Mouse (Mus musculus) midbrain, embryonic 11.5 days (tissue): ENCODE data around the gene Mras. TPM values are rescaled to one million over a fixed set of nuclear protein-coding genes. Genes with fewer than 3 reads are reported as not detected.

ENCODE experiments used
- ATAC-seq: fragments of 200-750 bp; cut with Nextera tagmentation; 2 replicates; pipeline ENCODE4 v1.8.0; 2017; ENCODE audit warnings: moderate TSS enrichment, moderate library complexity; ENCODE audit not compliant: low FRiP score
- DNase-seq: peaks from one replicate; pipeline ENCODE4 v3.0.0; 2015; ENCODE audit warnings: low spot score; ENCODE audit errors: missing footprints
- H3K27ac ChIP-seq: fragments of 300-500 bp; sonication (generic); 2 replicates; pipeline ENCODE4 v1.5.1; 2014; ENCODE audit warnings: low read depth, low read length
- H3K27me3 ChIP-seq: fragments of 300-500 bp; sonication (generic); 2 replicates; pipeline ENCODE4 v1.6.1; 2014; ENCODE audit warnings: mild to moderate bottlenecking, low read length, moderate library complexity, mixed read lengths; ENCODE audit not compliant: control insufficient read depth, insufficient read depth
- H3K36me3 ChIP-seq: fragments of 300-500 bp; sonication (generic); 2 replicates; pipeline ENCODE4 v1.6.1; 2014; ENCODE audit warnings: mild to moderate bottlenecking, low read length, moderate library complexity, mixed read lengths; ENCODE audit not compliant: control insufficient read depth, insufficient read depth
- H3K4me1 ChIP-seq: fragments of 300-500 bp; sonication (generic); 2 replicates; pipeline ENCODE4 v1.6.1; 2014; ENCODE audit warnings: low read length; ENCODE audit not compliant: control insufficient read depth, insufficient read depth
- H3K4me2 ChIP-seq: fragments of 300-500 bp; sonication (generic); 2 replicates; pipeline ENCODE4 v1.6.1; 2014; ENCODE audit warnings: mild to moderate bottlenecking, moderate library complexity
- H3K4me3 ChIP-seq: fragments of 300-500 bp; sonication (generic); 2 replicates; pipeline ENCODE4 v1.5.1; 2014; ENCODE audit warnings: low read depth, low read length
- H3K9ac ChIP-seq: fragments of 300-500 bp; sonication (generic); 2 replicates; pipeline ENCODE4 v1.6.1; 2014; ENCODE audit warnings: low read length
- H3K9me3 ChIP-seq: fragments of 300-500 bp; sonication (generic); 2 replicates; pipeline ENCODE4 v1.6.1; 2016; ENCODE audit warnings: low read length; ENCODE audit not compliant: control insufficient read depth
- WGBS: fragments of 180-500 bp; shearing (Covaris S2); extraction: QIAGEN DNeasy Blood & Tissue Kit; methylation state at CpG from one replicate; pipeline ENCODE4 v1.1.7; 2014; 5-methylcytosine and 5-hydroxymethylcytosine counted together
- polyA plus RNA-seq: library from polyadenylated mRNA; unstranded; fragments of >200 nt; fragmentation: Nextera tagmentation; extraction: Ambion mirVana; gene quantifications from 2 replicates; pipeline ENCODE4 v1.2.1, GENCODE M21; 2014

Gene Mras
- polyA plus RNA-seq, 1 experiment from 2014 or later: 15.0 TPM

GRCm38 (mm10) chr9:99469681-99470273, 32.6 kb upstream of the Mras start:
- Histone ChIP-seq H3K9ac (no peak overlapping the region), H3K27me3 (no peaks in the 10 kb centered on the region), H3K4me1 (no peaks in the 10 kb centered on the region), H3K4me2 (no peak overlapping the region), H3K27ac (no peak overlapping the region), H3K4me3 (no peak overlapping the region), H3K9me3 (no peaks in the 10 kb centered on the region), H3K36me3 (no peaks in the 10 kb centered on the region; the same call in 1 of the 2 replicates)
- no peak for DNase-seq
- no peak for ATAC-seq
- WGBS: 65% methylated on average over 8 of the region's 8 CpGs

GRCm38 (mm10) chr9:99468572-99468971, 31.4 kb upstream of the Mras start:
- WGBS: 91% methylated on average over 9 of the region's 9 CpGs
- H3K9ac ChIP-seq: no peak overlapping the region
- H3K4me1 ChIP-seq: no peaks in the 10 kb centered on the region
- H3K9me3 ChIP-seq: no peaks in the 10 kb centered on the region
- ATAC-seq: no peak
- H3K36me3 ChIP-seq: no peaks in the 10 kb centered on the region
- no peaks in the 10 kb centered on the region for H3K27me3 ChIP-seq
- no peak overlapping the region for H3K27ac ChIP-seq
- H3K4me3 ChIP-seq: no peak overlapping the region
- DNase-seq: no peak
- no peak overlapping the region for H3K4me2 ChIP-seq

GRCm38 (mm10) chr9:99464876-99465275, 27.7 kb upstream of the Mras start:
- H3K36me3 ChIP-seq: no peaks in the 10 kb centered on the region
- no peak overlapping the region for H3K27ac ChIP-seq
- no peak for ATAC-seq
- DNase-seq: no peak
- no peaks in the 10 kb centered on the region for H3K9me3 ChIP-seq
- no peak overlapping the region for H3K9ac ChIP-seq
- H3K4me1 ChIP-seq: no peaks in the 10 kb centered on the region
- no peak overlapping the region for H3K4me3 ChIP-seq
- H3K27me3 ChIP-seq: no peaks in the 10 kb centered on the region
- H3K4me2 ChIP-seq: no peak overlapping the region
- 80% methylated on average over 6 of the region's 6 CpGs for WGBS

DNA sequence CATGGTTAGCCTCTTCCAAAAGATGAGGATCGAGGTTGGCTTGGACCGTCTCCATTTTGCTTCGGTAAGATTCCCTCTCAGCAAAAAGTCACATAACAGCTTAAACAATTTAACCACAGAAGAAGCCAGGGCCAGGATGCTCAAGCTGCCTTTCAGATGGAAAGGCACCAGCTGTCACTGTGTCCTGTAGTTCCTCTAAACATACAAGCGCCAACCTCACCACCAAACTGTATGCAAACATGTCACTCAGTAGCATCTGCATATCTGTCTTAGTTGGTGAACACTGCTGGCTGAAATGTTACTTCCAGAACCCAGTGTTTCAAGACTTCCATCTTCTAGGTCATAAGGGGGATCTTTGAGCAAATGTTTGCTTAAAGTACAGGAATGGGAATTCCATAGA, 22.5 kb upstream of the Mras start:
- Histone ChIP-seq H3K4me2 (no peak overlapping the region), H3K27ac (no peak overlapping the region), H3K36me3 (no peaks in the 10 kb centered on the region), H3K9me3 (no peaks in the 10 kb centered on the region), H3K4me1 (no peaks in the 10 kb centered on the region), H3K9ac (no peak overlapping the region), H3K27me3 (no peaks in the 10 kb centered on the region), H3K4me3 (no peak overlapping the region)
- WGBS: 89% methylated on average over 4 of the region's 4 CpGs
- no peak for ATAC-seq
- DNase-seq: no peak

DNA sequence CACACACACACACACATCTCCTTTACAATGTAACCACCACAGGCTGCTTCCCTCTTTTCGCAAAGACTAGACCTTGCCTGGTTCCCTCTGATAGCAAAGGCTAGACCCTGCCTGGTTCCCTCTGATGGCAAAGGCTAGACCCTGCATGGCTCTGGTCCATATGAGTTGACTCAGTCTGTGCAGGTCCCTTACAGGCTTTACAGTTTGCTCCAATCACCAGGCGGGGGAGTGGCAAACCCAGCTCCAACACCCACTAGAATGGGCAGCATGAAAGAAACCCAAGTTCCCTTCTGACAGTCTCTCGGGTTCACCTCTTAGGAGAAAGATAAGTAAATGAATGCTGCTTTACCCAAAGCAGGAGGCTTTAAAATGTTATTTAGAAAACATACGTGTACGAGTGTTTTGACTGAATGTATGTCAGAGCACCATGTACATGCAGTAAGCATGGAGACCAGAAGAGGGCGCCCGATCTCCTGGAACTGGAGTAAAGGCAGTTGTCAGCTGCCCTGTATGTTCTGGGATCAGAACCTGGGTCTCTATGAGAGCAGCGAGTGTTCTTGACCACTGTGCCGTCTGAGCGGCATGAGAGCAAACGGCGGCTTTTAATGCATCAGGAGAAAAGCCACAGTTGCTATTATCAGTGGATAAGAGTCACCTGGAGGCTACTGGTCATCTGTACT, 21.5 kb upstream of the Mras start:
- Histone ChIP-seq H3K4me2 (no peak overlapping the region), H3K4me1 (no peaks in the 10 kb centered on the region), H3K9me3 (no peaks in the 10 kb centered on the region), H3K4me3 (no peak overlapping the region), H3K36me3 (no peaks in the 10 kb centered on the region), H3K9ac (no peak overlapping the region), H3K27me3 (no peaks in the 10 kb centered on the region), H3K27ac (no peak overlapping the region)
- no peak for ATAC-seq
- WGBS: 43% methylated on average over 12 of the region's 12 CpGs
- DNase-seq: peak; percentile 92

DNA sequence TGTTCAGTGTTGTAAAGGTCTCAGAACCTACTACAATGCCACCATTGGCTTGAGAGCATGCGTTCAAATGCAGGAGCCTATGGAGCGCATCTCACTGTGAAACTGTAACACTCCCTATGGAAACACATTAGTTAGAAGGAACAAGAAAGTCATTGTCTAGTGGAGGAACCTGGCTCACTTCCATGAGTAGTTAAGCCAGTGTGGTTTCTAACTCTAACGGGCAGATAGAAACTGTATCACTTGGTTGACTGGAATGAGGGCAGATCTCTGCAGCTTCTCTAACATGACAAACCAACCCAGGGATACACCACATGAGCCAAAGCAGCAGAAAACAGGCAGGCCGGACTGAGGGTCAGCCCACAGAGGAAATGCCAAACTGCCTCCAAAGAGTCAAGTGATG, 17.0 kb upstream of the Mras start:
- Histone ChIP-seq H3K9me3 (no peaks in the 10 kb centered on the region), H3K4me3 (no peak overlapping the region), H3K27me3 (no peaks in the 10 kb centered on the region), H3K9ac (no peak overlapping the region), H3K27ac (no peak overlapping the region), H3K36me3 (no peaks in the 10 kb centered on the region), H3K4me1 (no peaks in the 10 kb centered on the region), H3K4me2 (no peak overlapping the region)
- 89% methylated on average over 4 of the region's 4 CpGs for WGBS
- no peak for DNase-seq
- no peak for ATAC-seq

DNA sequence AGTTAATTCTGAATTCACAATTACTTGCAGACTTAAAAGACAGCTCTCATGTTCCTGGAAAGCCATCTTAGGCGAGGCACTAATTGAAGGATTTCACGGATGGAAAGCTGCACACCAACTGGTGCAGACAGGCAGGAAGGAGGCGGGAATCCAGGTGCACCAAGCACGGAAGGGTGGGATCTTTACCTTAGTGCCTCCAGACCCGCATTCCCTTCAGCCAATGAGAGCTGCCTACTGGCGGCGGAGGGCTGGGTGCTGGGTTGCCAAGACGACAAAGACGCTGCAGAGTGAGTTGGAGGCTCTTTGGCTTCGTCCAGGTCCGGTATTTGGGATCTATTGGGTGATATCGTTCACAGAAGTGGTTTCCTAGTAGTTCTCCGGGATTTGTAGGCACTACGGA, 14.0 kb upstream of the Mras start, which contains the start of gene Nme9:
Gene Nme9 (plus strand): TSS at position 315 of the 400 bp plus-strand sequence.
- no peaks in the 10 kb centered on the region for H3K4me1 ChIP-seq
- no peak for ATAC-seq

GRCm38 (mm10) chr9:99449886-99450647, 12.9 kb upstream of the Mras start:
- Histone ChIP-seq H3K4me2 (no peak overlapping the region), H3K9me3 (no peaks in the 10 kb centered on the region), H3K27ac (no peak overlapping the region), H3K4me1 (no peaks in the 10 kb centered on the region), H3K36me3 (no peaks in the 10 kb centered on the region), H3K9ac (no peak overlapping the region), H3K27me3 (no peaks in the 10 kb centered on the region), H3K4me3 (no peak overlapping the region)
- DNase-seq (no peak), ATAC-seq (no peak)
- 44% methylated on average over 9 of the region's 9 CpGs for WGBS

More for the DNA sequence above, 14.0 kb upstream of the Mras start, which contains the start of gene Nme9:
- H3K4me3 ChIP-seq: no peak within 1 kb of the TSS
- no peak within 1 kb of the TSS for H3K9ac ChIP-seq
- no peak within 1 kb of the TSS for H3K4me2 ChIP-seq
- DNase-seq: no peak
- 8% methylated on average over 14 of the region's 14 CpGs for WGBS
- H3K36me3 ChIP-seq: no peaks in the 10 kb centered on the region
- H3K27me3 ChIP-seq: no peaks in the 10 kb centered on the region
- H3K9me3 ChIP-seq: no peaks in the 10 kb centered on the region
- no peak within 1 kb of the TSS for H3K27ac ChIP-seq

- no peak for ATAC-seq
- no peak for DNase-seq
- H3K4me3 ChIP-seq: no peak overlapping the region
- 88% methylated on average over 3 of the region's 3 CpGs for WGBS
- H3K4me1 ChIP-seq: no peaks in the 10 kb centered on the region
- no peak overlapping the region for H3K27ac ChIP-seq
- no peaks in the 10 kb centered on the region for H3K36me3 ChIP-seq
- H3K9me3 ChIP-seq: no peaks in the 10 kb centered on the region
- no peak overlapping the region for H3K4me2 ChIP-seq
- no peak overlapping the region for H3K9ac ChIP-seq
- no peaks in the 10 kb centered on the region for H3K27me3 ChIP-seq
Observed at GRCm38 (mm10) chr9:99447323-99447722, 10.1 kb upstream of the Mras start.
